Mouse (Mus musculus): ENCODE measurements at regions not wholly inside any gene's neighbourhood (a gene's known extent, or its start where the extent isn't known, plus 50 kb on each side); places are given as distances from the start of the nearest gene placed in this dataset.

- no peak for TF ChIP-seq GATA1 (IDR thresholded peaks at IDR 0.05; ENCODE audit: low read length)
Measured at GRCm38 (mm10) chr10:106058050-106058449, 216.9 kb upstream of the Mettl25 start.

- TF ChIP-seq GATA1 (IDR thresholded peaks at IDR 0.05; ENCODE audit: low read length) = no peak
Measured at GRCm38 (mm10) chr10:106038497-106038896, 197.3 kb upstream of the Mettl25 start.

- no peak for TF ChIP-seq GATA1 (IDR thresholded peaks at IDR 0.05; ENCODE audit: low read length)
Measured at GRCm38 (mm10) chr10:106038033-106038432, 196.9 kb upstream of the Mettl25 start.

- TF ChIP-seq GATA1 (IDR thresholded peaks at IDR 0.05; ENCODE audit: low read length) = no peak
Measured at GRCm38 (mm10) chr10:106033416-106033815, 192.2 kb upstream of the Mettl25 start.

GRCm38 (mm10) chr10:106024648-106025047 lies 183.5 kb upstream of the Mettl25 start:
- TF ChIP-seq GATA1 (IDR thresholded peaks at IDR 0.05; ENCODE audit: low read length) = no peak

GRCm38 (mm10) chr10:106023639-106024215 lies 182.5 kb upstream of the Mettl25 start:
- no peak for TF ChIP-seq GATA1 (IDR thresholded peaks at IDR 0.05; ENCODE audit: low read length)

- TF ChIP-seq GATA1 (IDR thresholded peaks at IDR 0.05; ENCODE audit: low read length) = no peak
Measured at GRCm38 (mm10) chr10:106015965-106016364, 174.8 kb upstream of the Mettl25 start.

GRCm38 (mm10) chr10:106015436-106015835 lies 174.3 kb upstream of the Mettl25 start:
- TF ChIP-seq GATA1 (IDR thresholded peaks at IDR 0.05; ENCODE audit: low read length) = no peak

GRCm38 (mm10) chr10:106010131-106010530 lies 169.0 kb upstream of the Mettl25 start:
- TF ChIP-seq GATA1 (IDR thresholded peaks at IDR 0.05; ENCODE audit: low read length) = no peak

GRCm38 (mm10) chr10:106007331-106007730 lies 166.2 kb upstream of the Mettl25 start:
- no peak for TF ChIP-seq GATA1 (IDR thresholded peaks at IDR 0.05; ENCODE audit: low read length)

GRCm38 (mm10) chr10:106006861-106007260 lies 165.7 kb upstream of the Mettl25 start:
- TF ChIP-seq GATA1 (IDR thresholded peaks at IDR 0.05; ENCODE audit: low read length) = no peak

- TF ChIP-seq GATA1 (IDR thresholded peaks at IDR 0.05; ENCODE audit: low read length) = no peak
Measured at GRCm38 (mm10) chr10:106006061-106006460, 164.9 kb upstream of the Mettl25 start.

- TF ChIP-seq GATA1 (IDR thresholded peaks at IDR 0.05; ENCODE audit: low read length) = peak; percentile 16
Measured at GRCm38 (mm10) chr10:105957468-105957867, 116.3 kb upstream of the Mettl25 start.

- no peak for TF ChIP-seq GATA1 (IDR thresholded peaks at IDR 0.05; ENCODE audit: low read length)
Measured at GRCm38 (mm10) chr10:105933309-105933708, 92.1 kb upstream of the Mettl25 start.

- no peak for TF ChIP-seq GATA1 (IDR thresholded peaks at IDR 0.05; ENCODE audit: low read length)
Measured at GRCm38 (mm10) chr10:105932786-105933185, 91.6 kb upstream of the Mettl25 start.

- no peak for TF ChIP-seq GATA1 (IDR thresholded peaks at IDR 0.05; ENCODE audit: low read length)
Measured at GRCm38 (mm10) chr10:105927596-105927995, 86.4 kb upstream of the Mettl25 start.

- no peak for TF ChIP-seq GATA1 (IDR thresholded peaks at IDR 0.05; ENCODE audit: low read length)
Measured at GRCm38 (mm10) chr10:105926912-105927238, 85.7 kb upstream of the Mettl25 start.

All from G1E-ER4 (cell line).